Mouse (Mus musculus) mouse trophoblast stem cell (cell line): Measurements from ENCODE around the gene Zfp36.
"Not testable (repeated sequence)": the region's sequence is repeated elsewhere in the genome, so short reads cannot be mapped to it uniquely, and the experiment has no call there.

Source experiments
- in situ Hi-C, 2 experiments: fragments of 300-500 bp; cut with MseI, MboI; formaldehyde crosslinking; loops; 2 replicates in 1 of 2; 3 replicates in 1 of 2; pipeline ENCODE4 v1.15.1; 2025

The Zfp36 gene

DNA sequence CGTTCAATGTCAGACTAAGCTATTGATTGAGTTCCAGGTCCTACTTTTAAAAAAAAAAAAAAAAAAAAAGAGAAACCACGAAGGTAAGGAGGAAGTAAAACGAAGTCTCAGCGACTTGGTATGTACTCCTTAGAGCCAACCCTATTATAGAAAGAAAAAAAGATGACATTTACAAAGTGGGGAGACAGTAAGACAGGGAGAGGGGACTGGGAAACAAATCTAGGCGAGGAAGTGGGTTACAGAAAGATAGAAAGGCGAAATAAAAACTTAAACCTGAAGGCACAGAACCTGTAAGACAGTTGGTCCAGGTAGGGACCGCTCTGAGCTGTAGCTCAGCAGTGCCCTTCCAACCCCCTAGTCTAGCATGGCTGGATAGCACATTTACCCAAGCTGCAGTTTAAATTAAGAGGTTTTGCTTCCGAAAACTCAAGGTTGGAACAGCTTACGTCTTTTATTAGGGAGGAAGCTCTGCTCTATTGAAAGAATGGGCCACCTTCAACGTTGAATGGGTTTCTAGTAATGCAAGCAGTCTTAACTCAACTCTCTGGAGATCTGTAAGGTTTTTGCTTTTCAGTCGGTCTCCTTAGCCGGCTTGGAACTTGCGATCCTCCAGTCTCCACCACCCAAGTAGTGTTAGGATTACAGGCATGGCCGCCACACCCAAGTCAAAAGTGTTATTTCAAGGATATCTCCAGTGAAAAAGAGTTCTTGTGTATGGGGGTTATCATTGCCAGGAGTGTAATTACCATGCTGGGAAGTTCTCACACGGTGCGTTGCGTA lies at the start of gene Zfp36:
Gene Zfp36 (minus strand): TSS at position 17 of the 780 bp plus-strand sequence.
- in situ Hi-C loops = no loop called here

DNA sequence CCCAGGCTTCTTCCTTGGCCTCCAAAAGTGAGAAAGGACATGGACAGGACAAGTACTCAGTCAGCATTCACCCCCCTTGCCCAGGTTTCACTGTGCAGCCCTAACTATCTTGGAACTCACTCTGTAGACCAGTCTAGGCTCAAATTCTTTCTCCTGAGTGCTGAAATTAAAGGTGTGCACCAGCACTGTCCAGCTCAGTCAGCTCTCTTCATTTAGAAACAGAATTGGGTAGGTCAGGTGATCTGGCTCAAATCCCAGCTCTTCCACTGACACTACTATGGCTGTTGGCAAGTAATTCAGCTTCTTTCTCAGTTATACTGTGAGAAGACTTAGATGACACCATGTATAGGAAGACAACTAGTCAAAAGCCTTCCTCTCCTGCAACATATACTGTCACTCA lies 47.7 kb upstream of the Zfp36 start:
- in situ Hi-C loops = no loop called here

GRCm38 (mm10) chr7:28423018-28423417 lies 43.0 kb upstream of the Zfp36 start:
- in situ Hi-C loops = no loop called here

DNA sequence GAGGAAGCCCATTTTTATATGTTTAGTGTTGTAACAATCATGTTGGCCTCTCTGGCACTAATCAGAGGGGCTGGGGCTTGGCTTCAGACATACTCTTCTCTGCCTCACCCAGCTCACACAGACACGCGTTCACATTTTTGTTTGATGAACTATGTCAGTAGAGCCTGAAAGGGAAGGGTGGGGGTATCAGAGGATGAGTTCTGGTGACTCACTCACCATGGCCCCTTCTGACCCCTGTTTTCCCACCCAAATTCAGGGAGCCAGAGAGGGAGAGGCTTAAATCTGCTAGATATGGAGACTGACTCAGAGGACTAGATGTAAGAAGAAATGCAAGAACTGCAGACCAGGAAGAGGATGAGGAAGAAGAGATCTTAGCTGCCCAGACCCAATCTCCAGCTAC lies 39.4 kb upstream of the Zfp36 start:
- in situ Hi-C loops = no loop called here

GRCm38 (mm10) chr7:28418096-28418670 lies 38.1 kb upstream of the Zfp36 start:
- in situ Hi-C loops = no loop called here

- in situ Hi-C loops = no loop called here
Measured at GRCm38 (mm10) chr7:28417368-28417767, 37.3 kb upstream of the Zfp36 start.

- in situ Hi-C loops = no loop called here
Measured at GRCm38 (mm10) chr7:28412826-28413225, 32.8 kb upstream of the Zfp36 start.

DNA sequence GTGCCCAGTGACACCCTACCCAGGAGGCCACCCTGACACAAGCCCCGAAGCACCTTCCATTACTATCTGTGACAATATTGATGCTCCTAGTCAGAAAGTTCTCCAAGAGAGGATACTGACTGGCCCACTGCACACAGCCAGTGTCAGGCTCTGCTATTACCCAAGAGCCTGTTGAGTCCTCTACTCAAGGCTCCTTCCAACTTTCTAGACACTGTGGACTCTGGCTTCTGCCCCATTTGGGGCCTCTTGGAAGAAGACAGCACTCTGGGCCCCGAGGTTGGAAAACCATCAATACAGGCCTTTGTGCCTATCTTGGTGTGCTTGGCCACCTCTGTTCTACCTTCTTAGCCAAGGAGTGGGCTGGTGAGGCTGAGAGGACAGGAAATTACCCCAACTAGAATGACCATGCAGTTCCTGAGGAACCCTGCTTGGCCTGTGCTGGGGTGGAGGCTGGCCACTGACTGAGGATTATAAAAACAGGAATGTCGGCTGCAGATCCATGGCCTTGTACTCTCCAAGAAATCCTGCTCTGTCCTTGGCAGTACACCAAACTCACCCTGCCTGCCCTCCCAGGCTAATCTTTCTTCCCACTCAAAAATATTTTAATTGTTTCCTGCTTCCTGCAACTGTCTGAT lies 30.9 kb upstream of the Zfp36 start:
- in situ Hi-C loops = no loop called here

- in situ Hi-C loops = no loop called here
Measured at GRCm38 (mm10) chr7:28401942-28402341, 21.9 kb upstream of the Zfp36 start.

DNA sequence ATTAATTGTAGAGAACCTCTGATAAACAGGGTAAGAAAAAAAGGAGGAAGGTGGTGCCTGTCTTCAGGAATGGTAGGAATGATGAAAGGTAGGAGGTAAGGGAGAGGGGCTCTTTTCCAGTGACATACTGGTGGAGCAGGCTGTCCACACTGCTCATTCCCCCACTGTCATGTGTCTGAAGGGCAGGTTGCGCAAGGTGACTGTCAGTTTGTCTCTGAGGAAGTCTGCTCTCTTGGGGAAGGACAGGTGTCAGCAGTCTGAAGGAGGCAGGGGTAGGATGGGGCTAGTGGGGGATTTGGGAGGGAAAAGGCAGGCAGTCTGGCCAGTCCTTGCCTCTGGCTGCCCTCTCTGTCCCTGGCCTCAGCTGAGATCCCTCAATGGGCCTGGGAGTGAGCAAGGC lies 21.0 kb upstream of the Zfp36 start:
- in situ Hi-C loops = no loop called here

DNA sequence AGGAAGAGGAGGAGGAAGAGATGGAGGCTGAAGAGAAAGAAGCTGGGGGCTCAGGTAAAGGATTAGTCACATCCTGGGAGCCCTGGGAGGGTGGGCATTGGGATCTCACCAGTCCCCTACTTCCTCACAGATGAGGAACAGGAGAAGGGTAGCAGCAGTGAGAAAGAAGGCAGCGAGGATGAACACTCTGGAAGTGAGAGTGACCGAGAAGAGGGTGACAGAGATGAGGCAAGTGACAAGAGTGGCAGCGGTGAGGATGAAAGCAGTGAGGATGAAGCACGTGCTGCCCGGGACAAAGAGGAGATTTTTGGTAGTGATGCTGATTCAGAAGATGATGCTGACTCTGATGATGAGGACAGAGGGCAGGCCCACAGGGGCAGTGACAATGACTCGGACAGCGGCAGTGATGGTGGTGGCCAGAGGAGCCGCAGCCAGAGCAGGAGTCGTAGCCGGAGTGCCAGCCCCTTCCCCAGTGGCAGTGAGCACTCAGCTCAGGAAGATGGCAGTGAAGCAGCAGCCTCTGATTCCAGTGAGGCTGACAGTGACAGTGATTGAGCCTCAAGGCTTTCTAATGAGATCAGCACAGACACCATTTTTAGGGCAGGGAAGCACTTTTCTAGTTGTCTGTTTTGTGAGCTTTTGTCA lies 18.8 kb upstream of the Zfp36 start:
- in situ Hi-C loops = no loop called here

GRCm38 (mm10) chr7:28398000-28398399 lies 17.9 kb upstream of the Zfp36 start:
- in situ Hi-C loops = no loop called here

DNA sequence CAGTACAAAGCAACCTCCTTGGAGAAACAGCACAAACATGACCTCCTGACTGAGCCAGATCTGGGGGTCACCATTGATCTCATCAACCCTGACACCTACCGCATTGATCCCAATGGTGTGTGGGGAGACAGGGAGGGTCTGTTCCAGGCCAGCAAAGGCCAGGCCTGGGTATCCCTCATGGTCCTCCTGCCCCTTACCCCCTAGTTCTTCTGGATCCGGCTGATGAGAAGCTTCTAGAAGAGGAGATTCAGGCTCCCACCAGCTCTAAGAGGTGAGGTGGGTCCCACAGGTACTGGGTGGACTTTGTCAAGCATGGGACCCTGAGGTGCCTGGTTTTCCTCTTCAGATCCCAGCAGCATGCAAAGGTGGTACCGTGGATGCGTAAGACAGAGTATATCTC lies 15.4 kb upstream of the Zfp36 start:
- in situ Hi-C loops = no loop called here

GRCm38 (mm10) chr7:28393272-28393951 lies 13.4 kb upstream of the Zfp36 start:
- in situ Hi-C loops = no loop called here

DNA sequence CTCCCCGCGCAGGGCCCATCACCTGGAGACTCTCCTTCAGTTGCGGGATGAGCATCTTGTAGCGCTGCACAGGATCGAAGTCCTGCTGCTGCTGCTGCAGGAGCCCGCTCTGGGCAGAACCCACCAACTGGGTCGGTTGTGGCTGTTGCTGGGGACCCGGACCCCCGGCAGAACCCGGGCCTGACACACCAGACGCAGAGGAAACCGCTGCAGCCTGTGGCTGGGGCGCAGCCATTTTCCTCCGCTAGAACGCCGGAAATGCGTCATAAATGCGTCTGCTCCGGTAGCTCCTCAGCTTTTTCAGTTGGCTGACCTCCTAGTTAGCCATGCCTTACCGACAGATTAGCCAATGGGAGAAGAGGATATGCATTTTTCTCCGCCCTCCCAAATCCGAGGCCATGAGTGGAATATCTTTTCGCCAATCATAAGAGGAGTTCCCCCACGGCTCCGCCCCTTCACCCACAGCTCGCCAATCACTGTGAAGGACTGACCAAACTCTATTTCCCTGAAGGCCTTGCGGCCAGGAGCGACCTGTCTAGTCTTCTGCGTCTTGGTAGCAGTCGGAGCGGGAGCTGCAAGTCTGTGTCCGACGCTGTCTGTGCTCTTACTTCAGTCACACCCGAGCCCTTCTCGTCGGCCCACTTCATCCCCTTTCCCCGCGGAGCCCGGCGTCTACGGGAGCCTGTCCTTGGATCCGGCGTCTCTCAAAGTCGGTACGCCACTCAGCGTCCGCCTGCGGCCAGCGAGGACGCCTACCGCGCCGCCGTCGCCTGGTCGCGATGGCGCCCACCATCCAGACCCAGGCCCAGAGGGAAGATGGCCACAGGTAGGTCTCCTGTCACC lies 12.6 kb upstream of the Zfp36 start, which contains the start of the genes Med29 and Paf1:
Gene Med29 (minus strand): TSS at position 280 of the 843 bp plus-strand sequence.
Gene Paf1 (plus strand): TSS at position 523 of the 843 bp plus-strand sequence.
- in situ Hi-C loops = no loop called here

- in situ Hi-C loops = no loop called here
Measured at GRCm38 (mm10) chr7:28390331-28390730, 10.3 kb upstream of the Zfp36 start.

DNA sequence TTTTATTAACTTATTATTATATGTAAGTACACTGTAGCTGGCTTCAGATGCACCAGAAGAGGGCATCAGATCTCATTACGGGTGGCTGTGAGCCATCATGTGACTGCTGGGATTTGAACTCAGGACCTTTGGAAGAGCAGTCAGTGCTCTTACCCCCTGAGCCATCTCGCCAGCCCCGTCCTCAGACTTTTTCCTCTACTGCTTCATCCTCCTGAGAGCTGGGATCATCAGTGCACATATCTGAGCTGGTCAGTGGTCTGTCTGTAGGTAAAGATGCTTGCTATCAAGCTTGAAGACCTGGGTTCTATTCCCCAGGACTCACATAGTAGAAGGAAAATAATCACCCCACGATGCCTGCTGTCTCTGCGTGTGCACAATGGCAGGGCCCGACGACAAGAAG lies 7.3 kb upstream of the Zfp36 start:
- in situ Hi-C loops = not testable (repeated sequence)

DNA sequence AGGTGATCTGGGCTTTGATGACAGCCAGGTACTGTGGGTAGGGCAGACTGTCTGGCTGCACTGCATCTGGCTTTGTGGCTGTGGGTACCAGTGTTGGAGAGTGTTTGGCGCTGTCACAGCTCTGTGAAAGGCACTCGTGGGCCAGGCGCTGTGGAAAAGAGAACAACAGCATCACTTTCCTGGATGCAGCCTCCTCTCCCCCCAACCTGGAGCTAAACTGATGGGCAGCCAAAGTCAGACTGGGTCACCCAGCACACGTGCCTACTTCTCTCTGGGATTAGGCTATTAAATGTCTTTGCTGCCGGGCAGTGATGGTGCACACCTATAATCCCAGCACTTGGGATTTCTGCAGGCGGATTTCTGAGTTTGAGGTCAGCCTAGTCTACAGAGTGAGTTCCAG lies 6.8 kb upstream of the Zfp36 start:
- in situ Hi-C loops = not testable (repeated sequence)

DNA sequence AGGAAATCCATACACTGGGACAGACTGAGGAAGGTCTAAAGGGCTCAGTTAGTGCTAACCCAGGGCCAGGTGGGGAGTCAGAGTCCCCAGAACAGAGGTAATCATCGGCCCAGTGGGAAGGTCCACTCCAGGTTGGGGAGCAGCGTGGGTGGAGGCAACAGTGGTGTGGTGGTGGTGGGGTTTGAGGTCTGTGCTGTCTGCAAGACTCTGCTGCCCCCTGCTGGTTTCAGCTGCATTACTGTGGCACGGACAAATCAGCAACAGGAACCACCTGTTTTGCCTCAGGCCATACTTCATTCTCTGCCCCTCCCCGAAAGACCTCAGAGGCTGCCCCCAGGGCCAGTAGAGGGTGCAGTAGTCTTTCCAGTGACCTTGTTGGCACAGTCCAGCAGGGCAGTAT lies 6.4 kb upstream of the Zfp36 start:
- in situ Hi-C loops = no loop called here

DNA sequence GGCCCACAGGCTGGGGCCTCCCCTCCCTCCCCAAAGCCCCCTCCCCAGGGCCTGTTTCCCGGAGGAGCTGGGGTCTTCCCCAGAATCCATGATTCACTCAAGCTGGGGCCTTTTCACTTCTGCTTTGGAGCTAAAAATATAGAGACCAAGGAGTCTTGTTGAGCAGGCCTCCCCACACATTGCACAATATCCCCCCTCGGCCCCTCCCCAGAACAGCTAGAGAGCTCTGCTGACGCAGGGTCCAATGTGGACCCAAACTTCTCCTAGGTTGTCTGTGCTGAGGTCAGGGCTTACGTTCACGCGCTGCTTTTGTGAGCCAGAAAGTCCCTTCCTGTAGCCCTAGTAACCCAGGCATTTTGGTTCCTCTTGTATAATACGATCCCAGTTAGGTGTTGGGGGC lies 6.0 kb upstream of the Zfp36 start:
- in situ Hi-C loops = no loop called here

- in situ Hi-C loops = no loop called here
Measured at GRCm38 (mm10) chr7:28385196-28385595, 5.1 kb upstream of the Zfp36 start.
